Mouse (Mus musculus): ENCODE data around the gene Zfp760. TPM values are rescaled to one million over a fixed set of nuclear protein-coding genes. Genes with fewer than 3 reads are reported as not detected.

Gene Zfp760
- polyA plus RNA-seq, 1 experiment: 9.7 TPM

DNA sequence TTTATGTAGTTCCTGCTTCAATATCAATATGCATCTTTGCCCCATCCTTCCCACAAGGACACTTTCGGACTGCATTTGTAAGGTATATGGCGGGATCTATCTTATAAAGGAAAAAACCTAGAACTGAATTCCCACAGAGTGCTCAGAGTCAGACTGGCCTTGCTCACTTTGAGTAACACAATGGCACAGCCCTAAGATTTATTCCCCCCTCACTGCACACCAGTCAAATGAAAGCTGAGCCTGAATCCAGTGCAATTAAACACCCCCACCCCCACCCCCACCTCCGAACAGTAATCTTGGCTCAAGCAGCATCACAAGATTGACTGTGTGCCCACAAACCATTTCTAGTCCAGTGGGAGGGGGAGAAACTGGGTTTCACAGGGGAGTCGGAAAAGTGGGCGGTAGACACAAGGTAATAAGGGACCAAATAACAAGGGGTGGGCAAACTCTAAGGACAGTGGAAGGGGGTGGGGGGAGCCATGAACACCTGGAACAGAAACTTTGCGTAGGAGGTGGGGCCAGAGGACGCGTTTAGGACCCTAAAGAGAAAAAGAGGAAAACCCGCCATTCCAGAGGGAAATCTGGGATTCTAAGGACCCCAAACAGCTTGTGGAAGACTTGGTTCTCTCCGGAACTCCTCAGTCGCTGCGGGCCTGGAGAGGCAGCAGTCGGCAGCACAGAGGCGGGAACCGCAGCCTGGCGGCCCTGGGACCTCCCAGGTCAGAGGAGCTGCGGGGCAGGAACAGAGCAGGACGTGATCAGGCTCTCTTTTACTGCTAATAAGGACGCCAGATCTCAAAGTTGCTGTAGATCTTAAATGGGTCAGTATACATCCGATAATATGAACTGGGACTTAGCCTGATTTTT, 46.0 kb downstream of the Zfp760 start:
- Histone ChIP-seq H3K27me3 (ENCODE audit: control insufficient read depth, insufficient read depth, low read length) (no peaks in the 10 kb centered on the region), H3K4me3 (replicated peaks; ENCODE audit: insufficient read depth, low read depth, low read length) (no peak overlapping the region), H3K4me1 (ENCODE audit: control insufficient read depth, insufficient read depth, low read length) (no peaks in the 10 kb centered on the region), H3K27ac (ENCODE audit: insufficient read depth, low read length) (no peak overlapping the region)
- no peak for DNase-seq
- 9% methylated on average over 20 of the region's 20 CpGs for whole genome bisulfite sequencing
- TF ChIP-seq CTCF (IDR thresholded peaks at IDR 0.05; ENCODE audit: borderline replicate concordance, insufficient read depth, low read depth, low read length) (no peak), POLR2A (IDR thresholded peaks at IDR 0.05; ENCODE audit: borderline replicate concordance, insufficient read depth, low read length) (no peak)

GRCm38 (mm10) chr17:21770336-21770735, 62.8 kb downstream of the Zfp760 start:
- H3K27me3 ChIP-seq (ENCODE audit: control insufficient read depth, insufficient read depth, low read length): no peaks in the 10 kb centered on the region
- H3K4me1 ChIP-seq (ENCODE audit: control insufficient read depth, insufficient read depth, low read length): no peaks in the 10 kb centered on the region
- H3K27ac ChIP-seq (ENCODE audit: insufficient read depth, low read length): no peak overlapping the region
- TF ChIP-seq POLR2A (IDR thresholded peaks at IDR 0.05; ENCODE audit: borderline replicate concordance, insufficient read depth, low read length) (no peak), CTCF (IDR thresholded peaks at IDR 0.05; ENCODE audit: borderline replicate concordance, insufficient read depth, low read depth, low read length) (no peak)
- DNase-seq: no peak
- no peak overlapping the region for H3K4me3 ChIP-seq (replicated peaks; ENCODE audit: insufficient read depth, low read depth, low read length)
- 92% methylated on average over 2 of the region's 2 CpGs for WGBS

Other genes with a start within 250 kb of the Zfp760 start
- gene Zfp53, start 218.7 kb upstream of the Zfp760 start, polyA plus RNA-seq (2012; rRNA removed): 3.4 TPM in 2 replicates
- gene Zfp52, start 172.2 kb upstream of the Zfp760 start, polyA plus RNA-seq (2012; rRNA removed): 3.5 and 4.0 TPM in 2 replicates
- gene Zfp948, start 140.7 kb upstream of the Zfp760 start, polyA plus RNA-seq (2012; rRNA removed): 8.9 and 9.0 TPM in 2 replicates
- gene Zfp983, start 57.1 kb upstream of the Zfp760 start, polyA plus RNA-seq (2012; rRNA removed): 6.5 and 7.3 TPM in 2 replicates
- gene Gm10226, start 15.9 kb upstream of the Zfp760 start, polyA plus RNA-seq (2012; rRNA removed): 5.3 and 5.5 TPM in 2 replicates
- gene Zfp229, start 23.1 kb downstream of the Zfp760 start, polyA plus RNA-seq (2012; rRNA removed): 3.8 and 4.6 TPM in 2 replicates
- gene Zfp820, start 138.0 kb downstream of the Zfp760 start, polyA plus RNA-seq (2012; rRNA removed): 0.39 and 0.43 TPM in 2 replicates
- 2.2 and 2.7 TPM in 2 replicates for gene Zfp995, start 202.2 kb downstream of the Zfp760 start, polyA plus RNA-seq (2012; rRNA removed)

Data from cerebellum, adult 2 months (tissue).